Mouse (Mus musculus) induced T-regulatory cell, adult 2 months (primary cell): Measurements from ENCODE around the gene A930004D18Rik.

ENCODE experiments used
- DNase-seq: peaks from one replicate; pipeline ENCODE4 v3.0.0-alpha.2; 2012; ENCODE audit warnings: low read depth

A930004D18Rik gene

DNA sequence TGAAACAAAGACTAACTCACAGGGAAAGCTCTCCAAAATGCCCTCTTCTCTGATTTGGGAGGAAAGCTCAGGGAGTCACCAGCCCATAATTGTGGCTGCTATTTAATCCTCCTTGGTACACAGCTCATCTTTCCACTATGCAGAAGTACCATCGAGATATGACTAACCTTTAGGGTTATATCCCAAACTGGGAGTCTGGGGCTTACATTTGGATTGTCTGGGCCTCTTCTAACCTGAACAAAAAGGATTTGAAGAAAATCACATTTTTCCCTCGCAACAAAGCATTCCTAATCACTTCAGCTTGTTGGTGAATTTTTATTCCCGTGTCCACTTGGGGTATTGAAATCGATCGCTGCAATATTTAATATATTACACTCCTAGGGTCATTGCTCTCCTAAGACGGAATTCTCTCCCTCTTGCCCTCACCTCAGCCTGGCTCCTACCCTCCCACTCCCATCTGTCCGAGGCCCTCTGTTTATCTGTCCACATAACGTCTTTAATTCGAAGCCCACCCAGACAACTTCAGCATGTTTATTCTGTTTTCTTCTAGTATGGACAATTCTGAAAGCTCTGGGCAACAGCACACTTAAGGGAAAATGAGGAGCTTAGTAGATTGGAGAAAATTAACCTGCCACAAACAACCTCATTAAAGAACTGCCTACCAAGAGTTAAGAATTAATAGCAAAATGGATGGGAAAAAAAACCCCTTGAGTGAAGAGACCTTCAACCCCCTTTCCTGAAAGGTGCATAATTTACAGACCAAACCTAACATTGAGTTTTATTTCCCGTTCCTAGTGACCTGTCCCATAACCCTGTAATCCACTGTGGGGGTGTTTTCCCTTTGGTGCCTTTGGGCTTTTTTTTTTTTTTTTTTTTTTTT is 2.9 kb downstream of the A930004D18Rik start:
- DNase-seq = no peak

DNA sequence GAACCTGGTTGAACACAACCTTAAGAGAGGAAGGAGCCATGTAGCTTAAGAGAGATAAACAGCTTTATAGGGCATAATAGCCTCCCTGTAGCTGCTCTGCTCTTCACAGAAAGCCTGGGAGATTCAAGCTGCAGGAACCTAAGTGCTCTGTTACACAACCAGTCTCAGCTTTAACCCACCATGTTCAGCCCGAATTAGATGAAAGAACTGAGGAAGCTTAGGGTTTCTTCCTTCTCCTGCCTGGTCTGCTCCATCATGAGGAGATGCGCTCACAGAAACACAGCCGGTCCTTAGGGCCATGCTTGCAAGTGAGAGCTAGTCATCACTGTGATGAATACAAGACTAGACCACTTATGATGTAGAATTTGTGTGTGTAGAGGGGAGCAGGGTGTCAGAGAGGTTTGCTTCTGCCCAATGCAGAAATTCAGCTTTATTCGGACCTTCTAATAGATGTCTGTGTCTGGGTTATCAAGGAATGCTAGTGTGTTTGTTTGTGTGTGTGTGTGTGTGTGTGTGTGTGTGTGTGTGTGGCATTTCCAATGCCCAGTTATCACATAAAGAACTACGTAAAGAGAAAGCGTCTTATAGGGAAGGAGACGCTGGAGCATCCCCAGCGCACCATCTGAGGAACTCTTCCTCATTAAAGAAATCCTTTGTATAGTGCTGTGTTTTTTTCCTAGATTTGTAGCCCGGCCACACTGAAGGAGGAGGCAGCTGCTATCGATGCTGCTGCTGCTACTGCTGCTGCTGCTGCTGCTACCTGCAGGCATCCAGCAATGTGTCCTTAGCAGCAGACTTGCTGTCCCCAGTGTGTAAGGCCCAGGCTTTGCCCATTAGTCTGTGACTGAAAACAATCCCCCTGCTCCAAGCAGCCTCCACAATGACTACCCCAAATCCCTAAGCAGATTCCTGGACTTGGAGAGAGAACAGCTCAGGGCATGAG is 4.1 kb downstream of the A930004D18Rik start:
- no peak for DNase-seq

DNA sequence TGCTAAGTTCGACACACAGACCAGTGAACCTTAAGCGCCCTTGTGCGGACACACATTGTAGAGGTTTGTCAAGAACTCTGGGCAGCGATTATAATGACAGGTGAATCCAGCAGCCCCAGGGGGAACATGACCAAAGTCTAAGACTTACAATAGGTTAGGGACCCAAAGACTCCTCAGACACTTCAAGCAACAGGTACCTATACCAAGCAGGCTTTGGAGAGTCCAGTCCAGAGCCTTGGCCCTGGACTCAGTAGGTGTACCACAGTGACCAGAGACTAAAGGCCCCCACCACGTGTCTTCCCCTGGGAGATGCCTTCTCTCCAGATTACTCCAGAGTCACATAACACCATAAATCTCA is 5.0 kb downstream of the A930004D18Rik start:
- no peak for DNase-seq

DNA sequence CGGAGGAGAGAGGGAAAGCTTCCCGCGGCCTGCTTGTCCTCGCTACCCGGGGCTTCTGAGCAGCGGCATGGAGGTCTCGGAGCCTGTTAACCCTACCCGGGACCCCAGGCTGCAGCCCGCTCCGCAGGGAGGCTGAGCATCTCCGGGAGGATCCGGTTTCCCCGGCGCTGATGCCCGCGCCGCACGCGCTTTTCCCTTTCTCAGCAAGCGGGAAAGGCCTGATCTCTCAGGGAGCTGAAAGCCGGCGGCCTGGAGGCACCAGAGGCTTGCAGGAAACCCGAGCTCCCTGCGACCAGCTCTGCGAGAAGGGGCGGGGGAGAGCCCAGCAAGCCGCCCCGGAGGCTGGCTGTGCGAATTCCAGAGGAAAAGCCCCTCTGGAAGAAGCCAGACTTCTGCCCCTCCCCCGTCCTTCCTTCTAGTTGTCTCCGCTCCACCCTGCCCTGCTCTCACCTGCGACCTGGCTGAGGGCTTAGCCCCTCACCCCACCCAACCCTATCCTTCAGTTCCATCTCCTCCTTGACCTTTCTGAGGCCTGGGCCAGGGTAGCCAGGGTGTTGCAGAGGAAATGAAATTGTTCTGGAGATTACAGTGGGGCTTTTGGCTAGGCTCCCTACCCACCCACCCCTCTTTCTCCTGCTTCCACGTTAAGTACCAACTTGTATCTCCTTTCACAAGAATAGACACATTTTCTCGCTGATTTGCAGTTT is 5.6 kb downstream of the A930004D18Rik start:
- no peak for DNase-seq

DNA sequence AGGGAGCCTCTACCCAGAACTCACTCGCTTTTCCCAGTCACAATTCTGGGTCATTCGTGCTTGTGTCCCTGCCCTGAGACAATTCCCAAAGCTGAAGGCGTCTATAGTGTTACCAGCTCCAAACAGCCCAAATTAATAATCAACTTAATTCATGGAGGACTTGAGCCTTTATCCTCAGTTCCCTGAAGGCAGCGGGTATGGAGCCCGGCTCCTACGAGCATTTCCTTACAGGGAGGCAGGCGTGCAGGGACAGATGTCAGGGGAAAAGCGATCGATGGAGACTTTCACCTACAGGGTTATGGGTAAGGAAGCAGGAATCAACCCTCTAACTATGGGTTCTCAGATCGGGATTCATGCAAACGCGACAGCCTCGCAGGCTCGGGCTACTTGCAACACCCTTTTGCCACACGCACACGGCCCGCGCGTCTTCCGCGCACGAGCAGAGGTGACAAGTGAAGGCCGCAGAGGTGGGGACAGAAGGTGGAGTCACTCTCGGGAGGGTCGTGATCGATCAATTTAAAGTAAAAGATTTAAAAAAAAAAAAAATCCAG is 6.2 kb downstream of the A930004D18Rik start:
- DNase-seq = no peak

DNA sequence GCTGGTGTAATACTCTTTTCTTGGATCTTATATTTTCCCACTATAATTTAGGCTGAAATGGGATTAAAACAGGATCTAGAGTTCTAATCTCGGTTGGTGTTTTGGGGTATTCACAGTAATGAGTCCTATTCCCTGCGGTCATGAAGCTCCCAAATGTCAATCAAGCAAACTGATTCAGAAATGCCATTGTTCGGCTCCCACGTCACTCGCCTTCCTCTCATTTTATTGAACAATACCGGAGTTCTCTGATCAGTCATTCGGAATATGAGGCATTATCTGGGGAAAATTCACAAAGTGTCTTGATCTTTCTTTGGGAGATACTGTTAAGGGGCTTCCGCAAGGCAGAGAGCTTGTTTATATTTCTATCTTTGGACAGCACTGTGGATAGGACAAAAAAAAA is 7.0 kb downstream of the A930004D18Rik start:
- no peak for DNase-seq

DNA sequence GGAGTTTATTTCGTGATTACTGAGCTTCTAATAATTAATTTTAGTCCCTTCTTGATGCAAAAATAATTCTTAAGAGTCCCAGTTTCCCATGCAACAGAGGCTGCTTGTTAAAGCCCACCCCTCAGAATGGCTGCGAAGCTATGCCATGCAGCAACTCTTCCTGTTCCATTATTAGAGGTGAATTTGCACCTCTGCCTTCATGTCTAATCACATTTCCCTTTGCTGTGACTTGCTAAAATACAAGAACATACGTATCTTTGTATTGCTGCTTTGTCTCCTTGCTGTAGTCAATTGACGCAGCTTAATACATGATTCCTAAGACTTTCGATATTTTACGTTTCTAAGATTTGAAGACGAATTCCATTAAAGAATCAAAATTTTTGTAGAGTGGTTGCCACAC is 7.9 kb downstream of the A930004D18Rik start:
- no peak for DNase-seq

DNA sequence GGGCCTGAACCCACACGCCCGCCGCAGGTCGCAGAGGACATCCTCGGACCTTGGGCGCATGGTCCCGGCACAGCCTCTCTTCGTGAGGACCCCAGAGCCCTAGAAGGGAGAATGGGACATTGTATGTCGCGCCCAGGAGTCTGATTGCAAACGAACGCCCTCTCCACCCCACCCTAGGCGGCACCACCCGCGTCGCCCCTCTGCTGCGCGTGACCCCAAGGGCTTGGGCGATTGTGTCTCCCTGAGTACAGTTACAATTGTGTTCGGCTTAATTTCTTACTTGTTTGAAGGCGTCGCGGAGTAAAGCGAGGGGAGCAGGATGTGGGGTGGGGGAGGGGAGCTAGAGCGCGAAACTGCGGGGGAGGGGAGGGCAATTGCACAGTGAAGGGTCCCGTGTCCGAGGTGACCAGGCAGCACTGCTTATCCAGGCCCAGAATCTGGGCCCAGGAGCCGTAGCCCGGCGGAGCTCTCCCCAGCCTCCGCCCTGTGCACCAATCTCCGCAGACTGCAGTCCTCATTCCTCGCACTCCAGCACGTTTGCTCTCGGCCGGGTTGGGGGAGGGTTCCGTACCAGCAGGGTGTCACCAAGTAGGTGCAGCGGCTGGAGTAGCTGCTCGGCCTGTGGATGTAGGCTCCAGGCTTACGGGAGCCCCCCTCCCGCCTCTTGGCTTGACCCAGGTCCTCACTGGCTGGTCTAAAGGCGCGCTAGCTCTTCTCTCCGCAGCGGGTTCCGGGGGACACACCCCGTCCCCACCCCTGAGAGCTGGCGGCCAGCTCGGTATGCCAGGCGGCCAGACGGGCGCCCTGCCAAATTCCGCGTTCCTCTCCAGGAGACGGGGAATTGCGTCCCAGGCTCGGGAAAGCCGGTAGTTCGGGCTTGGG is 9.2 kb downstream of the A930004D18Rik start:
- peak; percentile 74 for DNase-seq

DNA sequence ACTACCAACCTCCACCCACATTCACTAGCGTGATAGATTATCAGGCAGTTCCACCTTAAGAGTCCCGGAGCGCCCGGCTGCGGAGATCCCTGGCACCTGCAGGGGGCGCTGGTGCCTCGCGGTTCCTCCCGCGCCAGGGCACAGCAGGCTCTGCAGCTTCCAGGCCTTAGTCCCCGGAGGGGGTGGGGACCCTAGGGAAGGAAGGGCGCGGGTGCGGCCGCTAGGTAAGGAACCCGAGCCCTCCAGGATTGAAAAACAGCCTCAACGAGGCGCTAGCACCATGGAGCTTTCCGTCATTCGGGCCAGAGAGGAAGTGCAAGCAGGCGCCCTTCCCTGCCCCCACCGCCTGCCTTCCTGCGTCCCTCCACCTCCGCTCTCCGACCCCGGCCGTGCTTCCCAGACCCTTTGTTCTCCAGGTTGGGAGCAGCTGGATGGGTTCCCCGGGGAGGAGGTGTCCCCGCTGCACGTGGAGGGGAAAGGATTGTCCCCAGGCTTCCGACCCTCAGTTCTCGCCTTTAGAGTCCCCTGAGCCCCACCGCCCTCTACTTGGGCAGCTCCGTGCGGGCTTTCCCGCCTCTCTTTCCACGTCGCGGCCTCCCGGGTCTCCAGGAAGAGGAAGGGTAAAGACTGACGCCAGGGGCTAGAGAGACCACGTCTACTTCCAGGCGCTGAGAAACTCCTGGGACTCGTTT is 9.9 kb downstream of the A930004D18Rik start:
- peak; percentile 95 for DNase-seq

DNA sequence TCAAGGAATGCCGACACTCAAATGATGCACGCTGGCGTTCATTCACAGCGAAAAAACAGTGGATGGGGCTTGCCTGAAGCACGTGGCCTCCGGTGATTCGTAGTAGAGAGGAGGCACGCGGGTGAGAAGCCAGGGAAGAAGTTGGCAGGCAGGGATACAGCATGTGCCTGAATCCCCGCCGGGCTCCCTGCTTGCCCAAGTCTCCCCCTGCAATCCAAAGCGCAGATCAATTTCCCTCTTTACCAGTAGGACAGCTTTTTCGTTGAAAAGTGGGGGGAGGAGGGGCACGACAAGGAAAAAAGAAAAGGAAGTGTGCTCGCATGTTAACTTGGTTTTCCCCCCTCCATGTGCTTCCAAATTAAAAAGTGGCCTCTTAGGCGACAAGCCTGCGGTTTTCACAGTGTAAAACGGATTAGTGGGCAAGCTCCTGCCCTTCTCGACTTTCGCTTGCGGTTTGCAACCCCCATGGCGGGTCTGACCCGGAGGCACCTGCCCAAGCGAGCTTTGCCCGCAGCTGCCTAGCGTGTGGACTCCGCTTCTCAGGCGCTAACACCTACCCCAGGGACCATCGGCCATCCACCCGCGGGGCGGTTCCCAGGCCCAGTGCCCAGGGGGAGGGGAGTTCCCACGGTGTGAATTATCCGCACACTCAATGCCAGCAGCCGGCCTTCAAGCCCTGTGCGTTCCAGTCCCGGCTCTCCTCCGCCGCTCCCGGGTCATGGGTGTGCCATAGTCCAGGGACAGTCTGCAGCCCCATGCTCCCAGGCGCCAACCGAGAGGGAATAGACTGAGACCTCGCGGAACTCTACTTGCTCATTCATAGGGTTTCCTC is 11.2 kb downstream of the A930004D18Rik start:
- peak; percentile 55 for DNase-seq

DNA sequence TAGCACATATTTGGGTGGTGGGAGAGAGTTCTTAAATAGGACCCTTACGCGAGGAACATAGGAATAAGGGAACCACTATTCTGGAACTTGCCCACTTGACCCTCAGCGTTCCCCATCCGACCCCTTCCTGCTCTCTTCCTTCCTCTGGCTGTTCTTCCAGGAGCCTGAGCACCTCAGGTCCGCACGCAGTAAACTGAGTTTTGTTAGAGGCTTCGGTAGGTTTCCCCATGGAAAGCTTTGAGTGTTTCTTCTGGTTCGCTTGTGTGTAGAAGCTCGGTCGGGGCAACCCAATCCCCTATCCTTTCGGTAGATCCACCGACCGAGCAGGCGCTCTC is 11.8 kb downstream of the A930004D18Rik start:
- DNase-seq = no peak

DNA sequence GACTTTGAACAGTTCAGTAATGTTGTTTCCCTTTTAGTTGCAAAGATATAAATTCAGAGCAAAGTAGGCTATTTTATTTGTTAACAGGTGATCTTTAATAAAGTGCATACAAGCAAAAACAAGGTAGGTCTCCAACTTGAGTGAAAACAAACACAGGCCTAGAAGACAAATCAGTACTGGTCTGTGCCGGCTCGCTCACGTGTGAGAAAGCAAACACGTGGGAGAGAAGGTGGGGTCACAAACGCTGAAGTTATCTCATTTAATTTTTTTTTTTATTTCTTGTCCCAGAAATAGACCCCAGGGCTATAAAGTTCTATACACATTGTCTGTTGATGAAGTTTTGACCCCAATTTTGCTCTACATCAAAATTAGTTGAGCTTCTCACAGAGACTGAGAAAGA is 12.4 kb downstream of the A930004D18Rik start:
- no peak for DNase-seq

DNA sequence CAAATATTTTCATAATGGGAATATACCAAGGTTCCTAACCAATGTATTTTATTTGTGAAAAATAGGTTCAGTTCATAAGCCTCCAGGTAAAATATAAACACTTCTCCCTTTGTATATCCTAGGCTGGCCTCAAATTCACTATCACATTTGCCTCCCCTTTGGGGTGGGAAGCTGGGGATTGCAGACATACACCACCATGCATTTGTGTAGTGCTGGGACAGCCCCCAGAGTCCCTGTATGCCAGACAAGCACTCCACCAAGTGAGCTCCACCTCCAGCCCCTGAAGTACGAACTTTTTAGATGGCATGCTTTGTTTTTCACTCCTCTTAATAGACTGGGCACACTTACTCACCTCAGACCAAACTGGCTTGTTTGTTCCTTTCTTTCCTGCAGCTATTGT is 14.7 kb downstream of the A930004D18Rik start:
- DNase-seq = no peak

DNA sequence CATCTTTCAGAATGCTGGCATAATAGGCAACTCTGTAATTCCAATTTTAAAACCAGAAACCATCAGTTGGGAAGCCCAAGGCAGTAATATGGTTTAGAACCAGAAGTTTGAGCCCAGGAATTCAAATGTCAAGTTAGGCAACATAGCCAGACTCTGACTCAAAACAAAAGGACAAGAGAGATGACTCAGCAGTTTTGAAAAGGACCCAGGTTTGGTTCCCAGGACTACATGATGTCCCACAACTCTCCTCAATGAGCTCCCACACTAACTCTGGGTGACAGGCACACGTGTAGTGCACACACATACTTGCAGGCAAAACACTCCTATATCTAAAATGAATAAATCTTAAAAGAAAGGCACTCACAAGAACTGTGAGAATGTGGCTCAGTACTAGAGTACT is 18.4 kb downstream of the A930004D18Rik start:
- no peak for DNase-seq

DNA sequence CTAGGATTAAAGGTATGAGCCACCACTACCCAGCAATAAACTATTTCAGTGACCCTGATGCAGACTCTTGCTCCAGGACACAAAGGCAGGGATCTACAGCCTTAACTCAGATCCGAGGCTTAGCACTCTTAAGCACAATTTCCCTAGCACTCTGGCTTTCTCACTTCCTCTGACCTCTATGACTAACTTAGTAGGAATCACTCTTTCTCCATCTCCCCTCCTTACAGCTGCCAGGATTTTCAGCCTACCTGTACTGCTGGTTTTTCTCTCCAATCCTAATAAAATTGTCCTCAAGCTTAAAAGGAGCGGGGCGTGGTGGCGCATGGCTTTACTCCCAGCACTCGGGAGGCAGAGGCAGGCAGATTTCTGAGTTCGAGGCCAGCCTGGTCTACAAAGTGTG is 20.2 kb downstream of the A930004D18Rik start:
- DNase-seq = no peak

DNA sequence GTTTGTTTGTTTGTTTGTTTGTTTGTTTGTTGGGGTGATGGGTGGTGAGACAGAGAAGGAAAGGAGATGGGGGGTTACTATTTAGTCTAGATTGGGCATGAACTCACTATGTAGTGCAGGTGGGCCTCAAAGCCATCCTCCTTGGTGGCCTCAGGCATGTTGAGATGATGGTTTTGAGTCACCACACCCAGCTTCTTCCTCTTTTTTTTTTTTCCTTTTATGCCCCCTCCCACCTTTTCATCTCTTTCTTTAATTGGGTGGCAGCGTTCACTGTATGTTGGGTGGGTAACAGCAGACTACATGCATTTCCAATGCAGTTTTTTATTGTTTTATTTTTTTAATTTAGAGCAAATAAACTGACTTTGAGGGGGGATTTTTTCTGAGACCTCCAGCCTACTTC is 20.9 kb downstream of the A930004D18Rik start:
- no peak for DNase-seq

DNA sequence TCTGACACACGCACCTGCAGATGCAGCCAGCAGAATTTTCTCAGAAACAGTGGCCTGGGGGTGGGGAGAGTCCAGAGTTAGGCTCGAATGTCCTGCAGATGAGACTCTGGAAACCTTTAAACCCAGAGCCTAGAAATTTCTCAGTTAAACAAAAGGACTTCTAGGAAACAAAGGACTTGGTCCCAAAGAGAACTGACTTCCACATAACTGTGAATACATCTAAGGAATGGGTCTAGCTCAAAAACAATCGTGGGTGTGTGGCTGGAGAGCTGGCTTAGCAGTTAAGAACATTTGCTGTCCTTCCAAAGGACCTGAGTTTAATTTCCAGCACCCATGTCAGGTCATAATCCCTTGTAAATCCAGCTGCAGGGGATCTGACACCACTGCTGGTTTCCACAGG is 22.0 kb downstream of the A930004D18Rik start:
- DNase-seq = no peak

DNA sequence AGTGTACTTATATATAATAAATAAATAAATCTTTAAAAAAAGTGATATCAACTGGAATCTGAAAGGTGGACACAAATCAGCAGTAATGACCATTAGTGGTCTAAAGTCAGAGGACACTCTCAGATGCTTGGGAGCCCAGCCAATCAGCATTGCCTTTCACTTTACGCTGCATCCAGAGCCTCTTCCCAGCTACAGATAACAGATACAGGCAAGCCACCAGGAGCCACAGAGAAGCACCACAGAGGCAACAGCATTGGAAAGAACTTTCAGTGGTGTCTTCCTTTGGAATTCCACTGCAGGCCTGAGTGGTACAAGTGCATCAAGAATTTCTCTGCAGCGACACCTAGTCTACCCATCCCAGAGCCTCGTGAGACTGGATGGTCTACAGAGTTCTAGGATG is 24.7 kb downstream of the A930004D18Rik start:
- DNase-seq = no peak

DNA sequence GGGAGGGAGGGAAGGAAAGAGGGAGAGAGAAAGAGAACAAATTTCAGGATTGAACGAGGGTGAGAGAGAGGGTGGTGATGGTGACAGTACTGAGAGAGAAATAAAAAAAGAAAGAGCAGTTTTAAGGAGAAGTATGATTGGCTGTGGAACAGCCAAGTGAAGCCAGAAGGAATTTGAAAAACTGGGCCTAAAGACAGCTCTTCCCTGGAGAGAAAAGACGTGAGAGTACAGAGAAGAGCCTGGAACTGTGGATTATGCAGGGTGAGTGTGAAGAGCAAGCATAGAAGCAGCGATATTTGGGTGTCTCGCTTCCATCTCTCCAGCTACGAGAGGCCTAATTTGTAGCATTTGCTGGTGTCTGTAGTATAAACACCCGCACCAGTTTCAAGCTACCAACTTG is 26.3 kb downstream of the A930004D18Rik start:
- DNase-seq = no peak

DNA sequence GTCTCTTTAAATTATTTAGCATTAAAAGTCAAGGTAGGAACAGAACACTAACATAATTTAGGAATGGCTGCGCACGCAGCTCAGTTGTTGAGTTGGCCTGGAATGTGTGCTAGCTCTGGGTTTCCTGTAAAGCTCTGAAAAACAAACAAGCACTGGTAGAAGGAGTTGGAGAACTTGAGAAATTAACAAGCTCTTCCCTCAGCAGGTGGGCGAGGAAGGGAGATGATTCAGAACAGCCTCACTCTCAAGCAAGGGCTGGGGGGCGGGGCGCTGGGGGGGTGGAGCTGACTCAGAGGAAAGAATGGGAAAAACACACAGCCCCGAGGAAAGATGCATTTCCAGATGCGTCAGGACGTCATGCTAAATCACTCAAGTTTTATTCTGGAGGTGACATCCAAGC is 32.4 kb downstream of the A930004D18Rik start:
- no peak for DNase-seq
